Mouse (Mus musculus) limb, embryonic 14.5 days (tissue): Measurements from ENCODE around the gene Dennd1a. TPM values are rescaled to one million over a fixed set of nuclear protein-coding genes. Genes with fewer than 3 reads are reported as not detected.
A peak's percentile ranks its signal among the peaks of the same experiment; 100 is the strongest.

Experiments
- ATAC-seq: fragments of 200-750 bp; cut with Nextera tagmentation; 2 replicates; pipeline ENCODE4 v1.8.0; 2017; ENCODE audit warnings: low read depth, moderate number of reproducible peaks, moderate TSS enrichment; ENCODE audit not compliant: low FRiP score
- DNase-seq: peaks from one replicate; pipeline ENCODE4 v3.0.0-alpha.2; 2015; ENCODE audit warnings: low spot score
- H3K27ac ChIP-seq: fragments of 300-500 bp; sonication (generic); replicated peaks from 2 replicates; pipeline ENCODE4 v1.5.1; 2014; ENCODE audit warnings: low read depth, mild to moderate bottlenecking, low read length, moderate library complexity, mixed read lengths
- H3K27me3 ChIP-seq: fragments of 300-500 bp; sonication (generic); 2 replicates; pipeline ENCODE4 v1.6.1; 2014; ENCODE audit warnings: low read length, mixed read lengths; ENCODE audit not compliant: control insufficient read depth, insufficient read depth
- H3K36me3 ChIP-seq: fragments of 300-500 bp; sonication (generic); 2 replicates; pipeline ENCODE4 v1.6.1; 2014; ENCODE audit warnings: mild to moderate bottlenecking, low read length, moderate library complexity, mixed read lengths; ENCODE audit not compliant: control insufficient read depth, insufficient read depth
- H3K4me1 ChIP-seq: fragments of 300-500 bp; sonication (generic); 2 replicates; pipeline ENCODE4 v1.6.1; 2014; ENCODE audit warnings: antibody characterized with exemption, low read length, mixed read lengths; ENCODE audit not compliant: control insufficient read depth, insufficient read depth
- H3K4me2 ChIP-seq: fragments of 300-500 bp; sonication (generic); replicated peaks from 2 replicates; pipeline ENCODE4 v1.6.1; 2014; ENCODE audit warnings: low read depth, mild to moderate bottlenecking, low read length, moderate library complexity; ENCODE audit not compliant: severe bottlenecking
- H3K4me3 ChIP-seq: fragments of 300-500 bp; sonication (generic); replicated peaks from 2 replicates; pipeline ENCODE4 v1.5.1; 2014; ENCODE audit warnings: low read length
- H3K9ac ChIP-seq: fragments of 300-500 bp; sonication (generic); 2 replicates; pipeline ENCODE4 v1.6.1; 2014; ENCODE audit warnings: mild to moderate bottlenecking, low read depth, low read length, moderate library complexity; ENCODE audit not compliant: severe bottlenecking
- H3K9me3 ChIP-seq: fragments of 300-500 bp; sonication (generic); 2 replicates; pipeline ENCODE4 v1.6.1; 2016; ENCODE audit warnings: low read length; ENCODE audit not compliant: control insufficient read depth
- POLR2A ChIP-seq: fragments of 200-500 bp; IDR thresholded peaks from 2 replicates; pipeline ENCODE4 v1.8.0; 2012; ENCODE audit warnings: inconsistent platforms, mild to moderate bottlenecking, moderate library complexity, borderline replicate concordance; ENCODE audit not compliant: insufficient read depth, insufficient read length; ENCODE audit errors: extremely low read depth
- WGBS: fragments of 180-500 bp; shearing (Covaris S2); extraction: QIAGEN DNeasy Blood & Tissue Kit; methylation state at CpG from one replicate; pipeline ENCODE4 v1.1.7; 2014; 5-methylcytosine and 5-hydroxymethylcytosine counted together
- polyA plus RNA-seq, 2 experiments: library from polyadenylated mRNA; depleted of rRNA in 1 of 2; stranded (reverse) in 1 of 2; unstranded in 1 of 2; fragments of >200 nt; fragmentation: Nextera tagmentation in 1 of 2; extraction: Ambion mirVana in 1 of 2; gene quantifications; 2 replicates each; pipeline versions ENCODE4 v1.2.1 to v1.2.3; 2012 to 2014

Dennd1a gene
- polyA plus RNA-seq, 2 experiments: 11.8 to 22.9 TPM

DNA sequence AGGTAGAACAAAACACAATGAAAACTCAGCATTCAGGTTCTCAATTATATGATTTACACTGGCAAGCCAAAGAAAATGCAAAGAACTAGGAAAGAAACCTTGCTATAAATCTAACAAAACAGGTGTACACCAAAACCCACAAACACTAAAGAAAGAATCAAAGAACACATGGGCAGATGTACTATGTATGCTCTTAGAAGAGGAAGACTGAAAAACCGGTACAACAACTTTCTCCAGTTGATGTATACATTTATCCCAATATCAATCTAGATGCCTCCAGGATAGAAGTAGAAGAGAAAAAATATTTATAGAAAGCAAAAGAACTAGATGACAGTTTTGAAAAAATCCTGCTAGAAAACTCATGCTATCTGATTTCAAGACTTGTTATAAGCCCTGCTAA lies 184.5 kb downstream of the Dennd1a start:
- H3K27me3 ChIP-seq: no peaks in the 10 kb centered on the region
- no peak for TF ChIP-seq POLR2A
- H3K4me1 ChIP-seq: peaks cover 27% of the 10 kb centered on the region
- H3K4me3 ChIP-seq: no peak overlapping the region
- no peaks in the 10 kb centered on the region for H3K9me3 ChIP-seq
- DNase-seq: peak; percentile 58
- no peak overlapping the region for H3K4me2 ChIP-seq
- WGBS: 69% methylated on average over 1 of the region's 1 CpGs
- no peak overlapping the region for H3K9ac ChIP-seq
- no peak overlapping the region for H3K27ac ChIP-seq
- ATAC-seq: no peak
- H3K36me3 ChIP-seq: no peaks in the 10 kb centered on the region

DNA sequence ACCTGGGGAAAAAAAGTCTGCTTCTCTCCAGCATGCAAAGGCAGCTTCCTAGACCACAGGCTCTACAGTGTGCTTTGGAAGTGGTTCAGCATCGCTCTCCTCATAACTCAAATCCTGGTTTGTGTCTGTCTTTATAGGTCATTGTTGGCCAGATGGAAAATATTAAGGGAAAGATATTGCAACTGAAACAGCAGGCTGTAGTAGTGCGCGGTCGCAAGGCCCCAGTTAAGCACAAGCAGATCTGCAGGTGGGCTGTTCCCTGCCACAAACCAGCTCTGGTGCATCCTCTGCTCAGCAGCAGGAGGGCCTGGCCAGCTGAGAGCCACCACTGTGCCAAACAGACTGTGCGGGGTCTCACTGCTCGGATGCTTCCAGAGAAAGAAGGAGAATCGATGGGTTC lies 186.9 kb downstream of the Dennd1a start:
- peak; percentile 65 for ATAC-seq
- Histone ChIP-seq H3K36me3 (no peaks in the 10 kb centered on the region), H3K4me3 (no peak overlapping the region), H3K4me1 (peaks cover 34% of the 10 kb centered on the region), H3K27ac (0 out of 2 replicates have a peak overlapping the region, but pooled peaks have one; percentile 43), H3K9me3 (no peaks in the 10 kb centered on the region), H3K4me2 (no peak overlapping the region), H3K9ac (0 out of 2 replicates have a peak overlapping the region, but pooled peaks have one; percentile 21), H3K27me3 (no peaks in the 10 kb centered on the region)
- no peak for TF ChIP-seq POLR2A
- DNase-seq: peak; percentile 78
- WGBS: 22% methylated on average over 7 of the region's 7 CpGs

DNA sequence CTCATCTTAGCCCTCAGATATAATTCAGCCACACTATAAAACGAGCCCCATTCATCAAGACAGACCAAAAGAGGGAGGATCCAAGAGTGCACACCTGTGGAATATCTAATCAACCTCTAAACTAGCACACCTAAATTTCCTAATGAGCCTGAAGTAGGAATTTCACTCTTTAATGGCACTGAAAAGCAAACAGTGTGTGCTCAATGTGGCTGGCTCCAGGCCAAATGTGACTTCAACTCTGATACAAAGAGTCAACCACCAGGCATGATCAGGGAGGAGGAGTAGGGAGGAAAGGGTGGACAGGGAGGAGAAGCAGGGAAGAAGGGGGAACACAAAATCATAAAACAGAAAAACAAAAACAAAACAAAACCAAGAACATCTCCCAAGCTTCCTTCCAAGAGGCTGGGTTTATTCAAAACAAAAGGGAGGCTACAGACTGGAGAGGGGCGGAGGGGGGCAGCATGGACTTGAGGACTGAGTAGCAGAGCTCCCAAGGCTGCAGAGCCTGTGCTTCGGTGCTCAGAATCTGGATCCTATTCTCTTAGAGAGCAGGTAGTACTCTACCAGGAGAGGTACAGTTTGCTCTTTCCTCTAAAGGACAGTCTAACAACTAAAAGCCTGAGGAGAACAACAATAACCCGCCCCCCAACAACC lies 187.9 kb downstream of the Dennd1a start:
- Histone ChIP-seq H3K9ac (no peak overlapping the region), H3K27ac (no peak overlapping the region), H3K27me3 (no peaks in the 10 kb centered on the region), H3K4me3 (no peak overlapping the region), H3K9me3 (no peaks in the 10 kb centered on the region), H3K4me2 (no peak overlapping the region), H3K36me3 (no peaks in the 10 kb centered on the region), H3K4me1 (peaks cover 34% of the 10 kb centered on the region)
- 49% methylated on average over 4 of the region's 4 CpGs for WGBS
- ATAC-seq: no peak
- no peak for TF ChIP-seq POLR2A
- DNase-seq: no peak

- no peak overlapping the region for H3K9ac ChIP-seq
- WGBS: 61% methylated on average over 3 of the region's 3 CpGs
- TF ChIP-seq POLR2A: no peak
- peaks cover 36% of the 10 kb centered on the region for H3K4me1 ChIP-seq
- H3K36me3 ChIP-seq: no peaks in the 10 kb centered on the region
- ATAC-seq (no peak), DNase-seq (no peak)
- no peak overlapping the region for H3K27ac ChIP-seq
- H3K9me3 ChIP-seq: no peaks in the 10 kb centered on the region
- no peak overlapping the region for H3K4me2 ChIP-seq
- H3K4me3 ChIP-seq: no peak overlapping the region
- H3K27me3 ChIP-seq: no peaks in the 10 kb centered on the region
Measured at GRCm38 (mm10) chr2:38097469-38097868, 189.7 kb downstream of the Dennd1a start.

- Histone ChIP-seq H3K4me1 (peaks cover 34% of the 10 kb centered on the region), H3K27me3 (no peaks in the 10 kb centered on the region), H3K4me3 (no peak overlapping the region), H3K9ac (no peak overlapping the region), H3K36me3 (no peaks in the 10 kb centered on the region), H3K9me3 (no peaks in the 10 kb centered on the region), H3K27ac (no peak overlapping the region), H3K4me2 (no peak overlapping the region)
- ATAC-seq (0 out of 2 replicates have a peak, but pooled peaks have one; percentile 37), DNase-seq (no peak)
- TF ChIP-seq POLR2A: no peak
Measured at GRCm38 (mm10) chr2:38096328-38096727, 190.9 kb downstream of the Dennd1a start.
